Mouse (Mus musculus) MEL (cell line): ENCODE data around the gene Prkag3.

Source experiments
- CTCF ChIP-seq, 3 experiments: IDR thresholded peaks in 2 of 3; conservative IDR thresholded peaks in 1 of 3; 2 replicates each; pipeline ENCODE4 v1.5.1; 2011 to 2012; ENCODE audit warnings: low read length in 3 of 3, low read depth in 2 of 3, mild to moderate bottlenecking in 2 of 3, improper control_type of control experiment in 1 of 3, inconsistent platforms in 1 of 3, mixed read lengths in 1 of 3, moderate library complexity in 1 of 3; ENCODE audit not compliant: control insufficient read depth in 1 of 3, insufficient read depth in 1 of 3, poor library complexity in 1 of 3, severe bottlenecking in 1 of 3
- GATA1 ChIP-seq: IDR thresholded peaks from 2 replicates; pipeline ENCODE4 v1.6.1; 2011; ENCODE audit warnings: low read depth, low read length, improper control_type of control experiment
- JUND ChIP-seq: IDR thresholded peaks from 2 replicates; pipeline ENCODE4 v1.6.1; 2011; ENCODE audit warnings: low read depth, mild to moderate bottlenecking, improper control_type of control experiment, low read length
- NRF1 ChIP-seq: IDR thresholded peaks from 2 replicates; pipeline ENCODE4 v1.6.1; 2014; ENCODE audit warnings: low read depth, mild to moderate bottlenecking, inconsistent platforms, low read length, improper control_type of control experiment, moderate library complexity; ENCODE audit not compliant: poor library complexity, insufficient read depth, severe bottlenecking
- USF2 ChIP-seq, 2 experiments: IDR thresholded peaks; 2 replicates each; pipeline ENCODE4 v1.6.1; 2011 to 2012; ENCODE audit warnings: improper control_type of control experiment in 2 of 2, low read length in 2 of 2, borderline replicate concordance in 1 of 2, inconsistent platforms in 1 of 2, low read depth in 1 of 2, mild to moderate bottlenecking in 1 of 2; ENCODE audit not compliant: insufficient read depth in 1 of 2
- ZC3H11A ChIP-seq: IDR thresholded peaks from 2 replicates; pipeline ENCODE4 v1.6.1; 2012; ENCODE audit warnings: low read depth, mild to moderate bottlenecking, inconsistent platforms, low read length, improper control_type of control experiment

DNA sequence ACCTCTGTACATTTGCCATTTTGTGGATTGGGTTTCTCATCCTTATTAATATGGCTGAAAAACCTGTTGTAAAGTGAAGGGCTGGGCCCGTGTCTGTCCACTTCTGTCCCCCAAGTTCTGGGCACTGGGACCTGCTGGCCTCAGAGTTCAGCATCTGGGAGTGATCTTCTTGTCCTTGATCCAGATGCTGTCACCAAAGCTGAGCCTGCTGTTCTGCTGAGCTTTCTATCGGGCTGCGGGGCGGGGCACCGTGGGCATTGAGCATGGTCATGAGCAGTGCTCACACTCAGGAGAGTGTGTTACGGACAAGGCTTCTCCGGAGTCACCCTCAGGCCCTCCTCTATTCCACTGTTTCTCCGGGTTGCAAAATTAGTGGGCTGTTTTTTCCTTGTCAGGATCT is 30.9 kb downstream of the Prkag3 start:
- TF ChIP-seq JUND (no peak), NRF1 (no peak), USF2 (IDR thresholded peaks at IDR 0.05; ENCODE audit: borderline replicate concordance in 1 of 2, insufficient read depth in 1 of 2, low read depth in 1 of 2, low read length in 2 of 2) (no peak), ZC3H11A (no peak), CTCF (IDR thresholded peaks at IDR 0.05 in 2 of 3, conservative IDR thresholded peaks at IDR 0.05 in 1 of 3; ENCODE audit: control insufficient read depth in 1 of 3, insufficient read depth in 1 of 3, low read depth in 2 of 3, low read length in 3 of 3, poor library complexity in 1 of 3, severe bottlenecking in 1 of 3) (no peak), GATA1 (no peak)
